9 mouse cellular contexts compared by ENCODE assay signal in the genomic region with DNA sequence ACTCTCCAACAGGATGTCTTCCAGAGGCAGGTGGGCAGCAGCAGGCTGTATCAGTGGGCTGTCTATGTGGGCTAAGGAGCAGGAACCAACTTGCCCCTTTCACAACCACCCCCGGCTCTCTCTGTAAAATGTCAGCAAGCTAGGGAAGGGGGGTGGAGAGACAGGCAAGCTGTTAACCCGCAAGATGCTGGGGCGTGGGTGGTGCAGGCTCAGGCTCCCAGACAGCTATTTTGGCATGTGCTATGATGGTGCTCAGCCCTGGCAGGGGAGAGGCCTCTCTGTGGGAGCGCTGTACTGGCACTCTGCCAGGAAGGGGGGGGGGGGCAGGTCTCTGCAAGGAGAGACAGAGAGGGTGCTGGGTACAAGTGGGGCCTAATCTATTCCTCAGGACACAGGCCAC. TPM values are rescaled to one million over a fixed set of nuclear protein-coding genes. Genes with fewer than 3 reads are reported as not detected.
DNase-seq lines count a peak whose midpoint lies in the region; ATAC-seq and TF ChIP-seq lines count a peak whose summit lies in the region.
"Had no signal": no experiment of that assay in that cellular context is flagged by ENCODE, and none has a peak within 500 bp of the region (broad histone marks: within the 10 kb centered on the region; RNA-seq: fewer than 3 reads in every experiment).

No protein-coding gene starts in this region.

- H3K9ac ChIP-seq in heart, embryonic 16.5 days (ENCODE audit: low read length): peak overlapping the region; percentile 43; the same call in 1 of the 2 replicates

- no peak for TF ChIP-seq CTCF in left cerebral cortex, adult 2 months (IDR thresholded peaks at IDR 0.05)
- no peak; the same call in 1 of the 2 replicates for TF ChIP-seq CTCF in thymus, adult 2 months (IDR thresholded peaks at IDR 0.05; ENCODE audit: borderline replicate concordance, control insufficient read depth, extremely low read depth, insufficient read depth, low read length, poor library complexity)

- H3K27ac ChIP-seq in heart, embryonic 16.5 days (ENCODE audit: low read length): peak overlapping the region; percentile 81
- H3K27ac ChIP-seq in left cerebral cortex, adult 2 months: peak overlapping the region; percentile 89
- H3K27ac ChIP-seq in thymus, adult 2 months (ENCODE audit: control insufficient read depth, insufficient read depth, low read length): peak overlapping the region; percentile 78

- no peak for TF ChIP-seq POLR2A in thymus, adult 2 months (IDR thresholded peaks at IDR 0.05; ENCODE audit: control insufficient read depth, extremely low read depth, insufficient read depth, low read length, poor library complexity)

- DNase-seq in heart, adult 11 months: peak; percentile 93
- no peak for DNase-seq in heart, adult 9 months (ENCODE audit: low spot score in 2 of 2)
- peak; percentile 70 for DNase-seq in T-cell, adult 2 months (ENCODE audit: low spot score)
- DNase-seq in left cerebral cortex, adult 2 months (ENCODE audit: extremely low spot score in 1 of 2, low spot score in 2 of 2): peak; percentile 84 to 86
- peak; percentile 79 for DNase-seq in thymus, adult 2 months
- no peak for DNase-seq in adrenal gland, postnatal 36 days

- no peaks in the 10 kb centered on the region for H3K9me3 ChIP-seq in heart, embryonic 16.5 days (replicated peaks; ENCODE audit: control insufficient read depth, low read length)

- peaks cover 76% of the 10 kb centered on the region for H3K4me1 ChIP-seq in heart, embryonic 16.5 days (ENCODE audit: control insufficient read depth, insufficient read depth, low read length)
- peaks cover 70% of the 10 kb centered on the region for H3K4me1 ChIP-seq in thymus, adult 2 months (replicated peaks; ENCODE audit: control insufficient read depth, insufficient read depth, low read length)

- no peaks in the 10 kb centered on the region for H3K27me3 ChIP-seq in heart, embryonic 16.5 days (ENCODE audit: control insufficient read depth, insufficient read depth, low read length)
- H3K27me3 ChIP-seq in thymus, adult 2 months (ENCODE audit: control insufficient read depth, insufficient read depth, low read length): no peaks in the 10 kb centered on the region
- H3K27me3 ChIP-seq: Patski had no signal

- intact Hi-C loops in left cerebral cortex, adult 2 months (cut with DNase I): no loop called here

- peak; percentile 81 for ATAC-seq in heart, embryonic 16.5 days (replicated peaks; ENCODE audit: extremely low read depth, insufficient read depth, low FRiP score)
- ATAC-seq in megakaryocyte progenitor cell, adult 5-6 weeks (replicated peaks; ENCODE audit: poor library complexity): peak; percentile 77
- ATAC-seq: Patski had no signal

- no peaks in the 10 kb centered on the region for H3K36me3 ChIP-seq in heart, embryonic 16.5 days (ENCODE audit: control insufficient read depth, insufficient read depth)
- no peaks in the 10 kb centered on the region for H3K36me3 ChIP-seq in thymus, adult 2 months (ENCODE audit: control insufficient read depth, insufficient read depth, low read length)

- H3K4me3 ChIP-seq in heart, embryonic 16.5 days (ENCODE audit: low read length): 0 out of 2 replicates have a peak overlapping the region, but pooled peaks have one; percentile 4
- H3K4me3 ChIP-seq in left cerebral cortex, adult 2 months: no peak overlapping the region
- peak overlapping the region; percentile 14 for H3K4me3 ChIP-seq in thymus, adult 2 months (ENCODE audit: control insufficient read depth, insufficient read depth, low read length)

- peak overlapping the region; percentile 40 for H3K4me2 ChIP-seq in heart, embryonic 16.5 days (ENCODE audit: low read depth, low read length)

- WGBS in heart, embryonic 16.5 days: 10% methylated on average over 4 of the region's 4 CpGs
- 2% methylated on average over 4 of the region's 4 CpGs for WGBS in thymus, adult 2 months

RNA-seq across cellular contexts. Expression of gene Gm9821, which starts 11.6 kb away (rescaled TPM):
- polyA plus RNA-seq in heart, embryonic 16.5 days (2015; fragmentation: Nextera tagmentation; extraction: Ambion mirVana): 2.1 and 2.7 TPM in 2 replicates
- total RNA-seq in left cerebral cortex, adult 2 months (2021): not detected
- total RNA-seq in megakaryocyte progenitor cell, adult 5-6 weeks (2015): not detected in 2 replicates
- total RNA-seq in megakaryocyte progenitor cell, adult 5-6 weeks (2017): 0.21 and 0.95 TPM in 2 replicates
- 0.08 TPM in 1 of 2 replicates, not detected in the other for polyA plus RNA-seq in thymus, adult 2 months (2012; rRNA removed)
- total RNA-seq in adrenal gland, postnatal 36 days (2021): not detected

RNA-seq across cellular contexts. Expression of gene Dgkz, which starts 18.6 kb away (rescaled TPM):
- polyA plus RNA-seq in heart, embryonic 16.5 days (2015; fragmentation: Nextera tagmentation; extraction: Ambion mirVana): 43.1 and 46.8 TPM in 2 replicates
- 100 to 1,000 TPM; 553 to 561 TPM for total RNA-seq in left cerebral cortex, adult 2 months (2021)
- total RNA-seq in megakaryocyte progenitor cell, adult 5-6 weeks (2015): 111 and 112 TPM in 2 replicates
- 76.3 and 94.7 TPM in 2 replicates for total RNA-seq in megakaryocyte progenitor cell, adult 5-6 weeks (2017)
- 1,103 and 1,229 TPM in 2 replicates for polyA plus RNA-seq in thymus, adult 2 months (2012; rRNA removed)
- total RNA-seq in adrenal gland, postnatal 36 days (2021): 10 to 100 TPM; 45.1 to 48.0 TPM

RNA-seq across cellular contexts. Expression of gene Mdk, which starts 25.0 kb away (rescaled TPM):
- 211 and 253 TPM in 2 replicates for polyA plus RNA-seq in heart, embryonic 16.5 days (2015; fragmentation: Nextera tagmentation; extraction: Ambion mirVana)
- 10 to 100 TPM; 16.5 to 21.5 TPM for total RNA-seq in left cerebral cortex, adult 2 months (2021)
- total RNA-seq in megakaryocyte progenitor cell, adult 5-6 weeks (2015): 0.32 and 0.86 TPM in 2 replicates
- 0.12 and 0.30 TPM in 2 replicates for total RNA-seq in megakaryocyte progenitor cell, adult 5-6 weeks (2017)
- 12.0 and 17.7 TPM in 2 replicates for polyA plus RNA-seq in thymus, adult 2 months (2012; rRNA removed)
- 10 to 100 TPM in 1 of 2 experiments, 1 to 10 TPM in 1; 6.7 to 11.6 TPM for total RNA-seq in adrenal gland, postnatal 36 days (2021)

RNA-seq across cellular contexts. Expression of gene Chrm4, which starts 30.0 kb away (rescaled TPM):
- not detected in 2 replicates for polyA plus RNA-seq in heart, embryonic 16.5 days (2015; fragmentation: Nextera tagmentation; extraction: Ambion mirVana)
- total RNA-seq in left cerebral cortex, adult 2 months (2021): 10 to 100 TPM; 47.9 to 59.9 TPM
- 0.17 TPM in 2 replicates for total RNA-seq in megakaryocyte progenitor cell, adult 5-6 weeks (2015)
- total RNA-seq in megakaryocyte progenitor cell, adult 5-6 weeks (2017): 0.17 TPM in 1 of 2 replicates, not detected in the other
- 0.80 and 0.87 TPM in 2 replicates for polyA plus RNA-seq in thymus, adult 2 months (2012; rRNA removed)
- 1 to 10 TPM; 2.7 to 2.9 TPM for total RNA-seq in adrenal gland, postnatal 36 days (2021)
- polyA plus RNA-seq: Patski had no signal

Comparison
In these comparisons a context has a peak if more than half of its experiments do, and no peak if none do; other contexts are left out.
1. DNase-seq: peak in heart, adult 11 months (single experiment), T-cell, adult 2 months (single experiment), left cerebral cortex, adult 2 months (2 of 2) and thymus, adult 2 months (single experiment); none in heart, adult 9 months (0 of 2) and adrenal gland, postnatal 36 days (0 of 2).
2. RNA of gene Dgkz, which starts 18.6 kb away (total RNA-seq): 553 to 561 TPM in left cerebral cortex, adult 2 months; 76.3 to 112 TPM in megakaryocyte progenitor cell, adult 5-6 weeks and 45.1 to 48.0 TPM in adrenal gland, postnatal 36 days; every median in the first group is over 4 times any median in the second.
3. RNA of gene Mdk, which starts 25.0 kb away (total RNA-seq): 16.5 to 21.5 TPM in left cerebral cortex, adult 2 months and 6.7 to 11.6 TPM in adrenal gland, postnatal 36 days; 0.12 to 0.86 TPM in megakaryocyte progenitor cell, adult 5-6 weeks; every median in the first group is over 4 times any median in the second.
4. Peak in every context shown above with its lines, with median percentiles within 50 percentile points of each other: H3K27ac ChIP-seq.